15 mouse cellular contexts compared by ENCODE assay signal in genomic region chr19:7191639-7192038, GRCm38 (mm10). TPM values are rescaled to one million over a fixed set of nuclear protein-coding genes. Genes with fewer than 3 reads are reported as not detected.
A peak's percentile ranks its signal among the peaks of the same experiment; 100 is the strongest.
DNase-seq lines count a peak whose midpoint lies in the region; ATAC-seq lines count a peak whose summit lies in the region.
"Had no signal": no experiment of that assay in that cellular context is flagged by ENCODE, and none has a peak within 500 bp of the region (broad histone marks: within the 10 kb centered on the region; RNA-seq: fewer than 3 reads in every experiment).

No protein-coding gene starts in this region.

- no peak overlapping the region for H3K4me3 ChIP-seq in forebrain, embryonic 10.5 days
- H3K4me3 ChIP-seq in forebrain, embryonic 15.5 days: no peak overlapping the region
- H3K4me3 ChIP-seq in intestine, embryonic 14.5 days (ENCODE audit: low read depth, low read length): no peak overlapping the region
- no peak overlapping the region for H3K4me3 ChIP-seq in kidney, embryonic 14.5 days (ENCODE audit: low read length)
- H3K4me3 ChIP-seq: hindbrain, embryonic 13.5 days; layer of hippocampus, adult 2 months; megakaryocyte, embryonic 14.5 days had no signal

- H3K4me2 ChIP-seq in forebrain, embryonic 15.5 days (replicated peaks): no peak overlapping the region
- H3K4me2 ChIP-seq in intestine, embryonic 14.5 days (ENCODE audit: low read length): no peak overlapping the region
- H3K4me2 ChIP-seq in kidney, embryonic 14.5 days (replicated peaks; ENCODE audit: low read depth, low read length): no peak overlapping the region
- H3K4me2 ChIP-seq: hindbrain, embryonic 13.5 days had no signal

- H3K4me1 ChIP-seq in forebrain, embryonic 10.5 days: peaks cover 75% of the 10 kb centered on the region
- H3K4me1 ChIP-seq in forebrain, embryonic 15.5 days: peaks cover 32% of the 10 kb centered on the region
- H3K4me1 ChIP-seq in intestine, embryonic 14.5 days (replicated peaks; ENCODE audit: control insufficient read depth, insufficient read depth, low read length): peaks cover 16% of the 10 kb centered on the region
- H3K4me1 ChIP-seq in kidney, embryonic 14.5 days (ENCODE audit: control insufficient read depth, insufficient read depth, low read length): peaks cover 20% of the 10 kb centered on the region; the same call in 1 of the 2 replicates

- H3K9ac ChIP-seq in forebrain, embryonic 15.5 days (replicated peaks): no peak overlapping the region
- no peak overlapping the region for H3K9ac ChIP-seq in intestine, embryonic 14.5 days (ENCODE audit: low read length)
- 0 out of 2 replicates have a peak overlapping the region, but pooled peaks have one; percentile 8 for H3K9ac ChIP-seq in kidney, embryonic 14.5 days (ENCODE audit: low read depth, low read length)

- H3K27ac ChIP-seq in forebrain, embryonic 10.5 days: peak overlapping the region; percentile 51
- no peak overlapping the region for H3K27ac ChIP-seq in forebrain, embryonic 15.5 days (replicated peaks)
- H3K27ac ChIP-seq in intestine, embryonic 14.5 days (ENCODE audit: low read depth): no peak overlapping the region
- H3K27ac ChIP-seq in kidney, embryonic 14.5 days (ENCODE audit: low read depth, low read length): no peak overlapping the region
- H3K27ac ChIP-seq: hindbrain, embryonic 13.5 days; layer of hippocampus, adult 2 months had no signal

- peaks cover 51% of the 10 kb centered on the region for H3K27me3 ChIP-seq in forebrain, embryonic 10.5 days (ENCODE audit: poor library complexity, severe bottlenecking)
- no peaks in the 10 kb centered on the region for H3K27me3 ChIP-seq in forebrain, embryonic 15.5 days
- H3K27me3 ChIP-seq in intestine, embryonic 14.5 days (replicated peaks; ENCODE audit: control insufficient read depth, insufficient read depth, low read length): no peaks in the 10 kb centered on the region
- H3K27me3 ChIP-seq in kidney, embryonic 14.5 days (ENCODE audit: control insufficient read depth, insufficient read depth, low read length): peaks cover 14% of the 10 kb centered on the region

- H3K36me3 ChIP-seq in forebrain, embryonic 10.5 days (replicated peaks): no peaks in the 10 kb centered on the region
- H3K36me3 ChIP-seq in forebrain, embryonic 15.5 days: no peaks in the 10 kb centered on the region
- H3K36me3 ChIP-seq in intestine, embryonic 14.5 days (ENCODE audit: control insufficient read depth, insufficient read depth, low read length): no peaks in the 10 kb centered on the region
- no peaks in the 10 kb centered on the region for H3K36me3 ChIP-seq in kidney, embryonic 14.5 days (ENCODE audit: control insufficient read depth, insufficient read depth, low read length)

- ATAC-seq in forebrain, embryonic 15.5 days (replicated peaks): no peak
- peak; percentile 14 for ATAC-seq in intestine, embryonic 14.5 days (replicated peaks; ENCODE audit: low FRiP score, low TSS enrichment, low read depth)
- peak; percentile 20; the same call in 1 of the 2 replicates for ATAC-seq in kidney, embryonic 14.5 days (ENCODE audit: low FRiP score, low TSS enrichment)
- ATAC-seq: forebrain, embryonic 14.5 days had no signal

- no peak for DNase-seq in forebrain, embryonic 10.5 days (ENCODE audit: extremely low spot score, low spot score)
- DNase-seq in intestine, embryonic 14.5 days (ENCODE audit: low spot score): no peak
- peak; percentile 42 for DNase-seq in large intestine, adult 2 months (ENCODE audit: low read depth, low spot score)
- no peak for DNase-seq in left cerebral cortex, adult 11 months (ENCODE audit: low spot score)
- DNase-seq in ovary, postnatal 10 days (ENCODE audit: low spot score): no peak
- no peak for DNase-seq in layer of hippocampus, adult 9-11 months
- DNase-seq: cerebellum, adult 8-10 months; heart, adult 18-20 months; thymus, adult 18-20 months had no signal

- no peaks in the 10 kb centered on the region for H3K9me3 ChIP-seq in forebrain, embryonic 10.5 days
- no peaks in the 10 kb centered on the region for H3K9me3 ChIP-seq in forebrain, embryonic 15.5 days
- no peaks in the 10 kb centered on the region for H3K9me3 ChIP-seq in intestine, embryonic 14.5 days (ENCODE audit: control insufficient read depth, low read length)
- no peaks in the 10 kb centered on the region for H3K9me3 ChIP-seq in kidney, embryonic 14.5 days (ENCODE audit: control insufficient read depth, low read length)
- H3K9me3 ChIP-seq: hindbrain, embryonic 13.5 days; megakaryocyte, embryonic 14.5 days had no signal

- 51% methylated on average over 6 of the region's 6 CpGs for WGBS in forebrain, embryonic 10.5 days
- 54% methylated on average over 6 of the region's 6 CpGs for WGBS in forebrain, embryonic 15.5 days
- 20% methylated on average over 6 of the region's 6 CpGs for WGBS in intestine, embryonic 14.5 days
- WGBS in kidney, embryonic 14.5 days: 42% methylated on average over 6 of the region's 6 CpGs
- WGBS in large intestine, adult 2 months: 31% methylated on average over 6 of the region's 6 CpGs

RNA-seq across cellular contexts. Expression of gene Otub1, which starts 14.5 kb away (rescaled TPM):
- polyA plus RNA-seq in forebrain, embryonic 10.5 days (2016; fragmentation: Nextera tagmentation; extraction: Ambion mirVana): 275 and 280 TPM in 2 replicates
- 232 and 233 TPM in 2 replicates for polyA plus RNA-seq in forebrain, embryonic 15.5 days (2015; fragmentation: Nextera tagmentation; extraction: Ambion mirVana)
- polyA plus RNA-seq in intestine, embryonic 14.5 days (2014; fragmentation: Nextera tagmentation; extraction: Ambion mirVana): 205 and 224 TPM in 2 replicates
- polyA plus RNA-seq in kidney, embryonic 14.5 days (2014; fragmentation: Nextera tagmentation; extraction: Ambion mirVana): 237 and 255 TPM in 2 replicates
- polyA plus RNA-seq in large intestine, adult 2 months (2012; rRNA removed): 117 and 118 TPM in 2 replicates

RNA-seq across cellular contexts. Expression of gene Cox8a, which starts 25.8 kb away (rescaled TPM):
- polyA plus RNA-seq in forebrain, embryonic 10.5 days (2016; fragmentation: Nextera tagmentation; extraction: Ambion mirVana): 862 and 888 TPM in 2 replicates
- polyA plus RNA-seq in forebrain, embryonic 15.5 days (2015; fragmentation: Nextera tagmentation; extraction: Ambion mirVana): 656 and 676 TPM in 2 replicates
- polyA plus RNA-seq in intestine, embryonic 14.5 days (2014; fragmentation: Nextera tagmentation; extraction: Ambion mirVana): 1,241 and 1,347 TPM in 2 replicates
- 1,171 and 1,487 TPM in 2 replicates for polyA plus RNA-seq in kidney, embryonic 14.5 days (2014; fragmentation: Nextera tagmentation; extraction: Ambion mirVana)
- 2,194 and 2,281 TPM in 2 replicates for polyA plus RNA-seq in large intestine, adult 2 months (2012; rRNA removed)

RNA-seq across cellular contexts. Expression of gene Naa40, which starts 49.3 kb away (rescaled TPM):
- 106 and 107 TPM in 2 replicates for polyA plus RNA-seq in forebrain, embryonic 10.5 days (2016; fragmentation: Nextera tagmentation; extraction: Ambion mirVana)
- polyA plus RNA-seq in forebrain, embryonic 15.5 days (2015; fragmentation: Nextera tagmentation; extraction: Ambion mirVana): 69.2 and 69.5 TPM in 2 replicates
- polyA plus RNA-seq in intestine, embryonic 14.5 days (2014; fragmentation: Nextera tagmentation; extraction: Ambion mirVana): 67.4 and 73.0 TPM in 2 replicates
- 57.8 and 90.7 TPM in 2 replicates for polyA plus RNA-seq in kidney, embryonic 14.5 days (2014; fragmentation: Nextera tagmentation; extraction: Ambion mirVana)
- 24.2 and 24.8 TPM in 2 replicates for polyA plus RNA-seq in large intestine, adult 2 months (2012; rRNA removed)
